Mouse (Mus musculus): ENCODE measurements around the gene Cacnb4. TPM values are rescaled to one million over a fixed set of nuclear protein-coding genes. Genes with fewer than 3 reads are reported as not detected.
A peak's percentile ranks its signal among the peaks of the same experiment; 100 is the strongest.

Gene Cacnb4
- polyA plus RNA-seq, 1 experiment from 2014 or later: 2.0 TPM

DNA sequence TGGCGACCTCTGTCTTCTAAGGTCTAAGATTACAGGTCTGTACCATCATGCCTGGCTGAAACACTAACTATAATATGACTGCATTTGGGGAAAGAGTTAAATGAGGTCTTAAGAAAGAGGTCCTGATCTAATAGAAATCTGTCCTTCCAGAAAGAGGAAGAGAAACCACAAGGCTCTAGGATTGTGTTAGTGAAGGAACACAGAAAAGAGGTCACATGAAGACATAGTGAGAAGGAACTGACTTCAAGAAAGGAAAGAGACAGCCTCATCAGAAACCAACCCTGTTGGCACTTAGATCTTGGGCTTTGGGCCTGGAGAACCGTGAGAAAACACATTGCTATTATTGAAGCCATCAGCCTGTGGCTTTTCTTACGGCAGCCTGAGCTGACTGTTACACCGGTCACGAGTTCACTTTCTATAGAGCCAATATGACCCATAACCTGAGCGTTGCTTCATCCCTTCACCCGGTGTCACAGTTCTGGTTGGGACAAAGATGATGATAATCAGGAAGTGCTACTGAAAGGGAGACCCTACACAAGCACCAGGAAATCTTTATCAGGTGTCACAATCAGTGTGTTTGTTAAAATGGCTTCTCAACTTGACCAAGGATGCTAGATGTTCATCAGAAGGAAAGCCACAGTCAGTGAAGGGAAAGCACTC, 153.4 kb downstream of the Cacnb4 start:
- no peak overlapping the region for H3K9ac ChIP-seq (replicated peaks; ENCODE audit: low read length)
- no peaks in the 10 kb centered on the region for H3K27me3 ChIP-seq (ENCODE audit: insufficient read depth, low read length)
- no peaks in the 10 kb centered on the region for H3K4me1 ChIP-seq (ENCODE audit: insufficient read depth, low read length)
- H3K36me3 ChIP-seq (ENCODE audit: insufficient read depth, low read length): no peaks in the 10 kb centered on the region
- no peak overlapping the region for H3K27ac ChIP-seq (ENCODE audit: low read length)
- H3K4me2 ChIP-seq (replicated peaks; ENCODE audit: low read depth, low read length): no peak overlapping the region
- ATAC-seq (ENCODE audit: low FRiP score, low TSS enrichment): no peak
- no peaks in the 10 kb centered on the region for H3K9me3 ChIP-seq (ENCODE audit: low read length)
- no peak overlapping the region for H3K4me3 ChIP-seq (ENCODE audit: low read length)
- 91% methylated on average over 7 of the region's 7 CpGs for WGBS

- ATAC-seq (ENCODE audit: low FRiP score, low TSS enrichment): no peak
- Histone ChIP-seq H3K9me3 (ENCODE audit: low read length) (no peaks in the 10 kb centered on the region), H3K36me3 (ENCODE audit: insufficient read depth, low read length) (no peaks in the 10 kb centered on the region), H3K9ac (replicated peaks; ENCODE audit: low read length) (no peak overlapping the region), H3K4me1 (ENCODE audit: insufficient read depth, low read length) (no peaks in the 10 kb centered on the region), H3K4me2 (replicated peaks; ENCODE audit: low read depth, low read length) (no peak overlapping the region), H3K27me3 (ENCODE audit: insufficient read depth, low read length) (no peaks in the 10 kb centered on the region), H3K4me3 (ENCODE audit: low read length) (no peak overlapping the region), H3K27ac (ENCODE audit: low read length) (no peak overlapping the region)
- 82% methylated on average over 1 of the region's 1 CpGs for WGBS
These were observed 155.6 kb downstream of the Cacnb4 start for GRCm38 (mm10) chr2:52521012-52521411.

- 96% methylated on average over 4 of the region's 4 CpGs for WGBS
These were observed 157.9 kb downstream of the Cacnb4 start for GRCm38 (mm10) chr2:52518740-52519139.

GRCm38 (mm10) chr2:52516534-52516933, 160.1 kb downstream of the Cacnb4 start:
- H3K9me3 ChIP-seq (ENCODE audit: low read length): no peaks in the 10 kb centered on the region
- H3K4me2 ChIP-seq (replicated peaks; ENCODE audit: low read depth, low read length): no peak overlapping the region
- H3K36me3 ChIP-seq (ENCODE audit: insufficient read depth, low read length): no peaks in the 10 kb centered on the region
- 0 out of 2 replicates have a peak, but pooled peaks have one; percentile 49 for ATAC-seq (ENCODE audit: low FRiP score, low TSS enrichment)
- no peak overlapping the region for H3K27ac ChIP-seq (ENCODE audit: low read length)
- no peak overlapping the region for H3K4me3 ChIP-seq (ENCODE audit: low read length)
- peaks cover 8% of the 10 kb centered on the region; the same call in 1 of the 2 replicates for H3K4me1 ChIP-seq (ENCODE audit: insufficient read depth, low read length)
- no peaks in the 10 kb centered on the region for H3K27me3 ChIP-seq (ENCODE audit: insufficient read depth, low read length)
- 43% methylated on average over 3 of the region's 3 CpGs for WGBS
- no peak overlapping the region for H3K9ac ChIP-seq (replicated peaks; ENCODE audit: low read length)

More at GRCm38 (mm10) chr2:52518740-52519139, 157.9 kb downstream of the Cacnb4 start:
- Histone ChIP-seq H3K27ac (ENCODE audit: low read length) (no peak overlapping the region), H3K9ac (replicated peaks; ENCODE audit: low read length) (no peak overlapping the region), H3K9me3 (ENCODE audit: low read length) (no peaks in the 10 kb centered on the region), H3K36me3 (ENCODE audit: insufficient read depth, low read length) (no peaks in the 10 kb centered on the region), H3K4me1 (ENCODE audit: insufficient read depth, low read length) (no peaks in the 10 kb centered on the region), H3K4me2 (replicated peaks; ENCODE audit: low read depth, low read length) (no peak overlapping the region), H3K4me3 (ENCODE audit: low read length) (no peak overlapping the region), H3K27me3 (ENCODE audit: insufficient read depth, low read length) (no peaks in the 10 kb centered on the region)
- no peak for ATAC-seq (ENCODE audit: low FRiP score, low TSS enrichment)

DNA sequence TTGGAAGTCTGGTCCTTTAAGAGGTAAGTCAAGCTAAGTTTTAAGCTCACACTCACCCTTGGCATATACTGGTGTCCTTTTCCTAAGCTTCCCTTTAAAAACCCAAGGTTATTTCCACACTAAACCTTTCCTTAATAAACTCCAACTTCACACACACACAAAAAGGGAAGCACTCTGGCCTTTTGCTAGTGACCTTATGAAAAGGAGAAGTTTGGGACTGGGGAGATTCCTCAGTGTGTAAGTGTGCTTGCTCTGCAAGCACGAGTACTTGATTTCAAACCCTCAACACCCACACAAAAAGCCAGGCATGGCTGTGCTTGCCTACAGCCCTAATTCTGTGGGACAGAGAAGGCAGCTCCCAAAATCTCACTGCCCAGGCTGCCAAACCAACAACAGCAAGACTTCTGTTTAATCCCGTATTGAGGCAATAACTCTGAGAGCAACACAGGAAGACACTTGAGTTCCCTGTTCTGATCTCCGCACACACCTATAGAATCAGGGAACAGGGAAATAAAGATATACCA, 163.7 kb downstream of the Cacnb4 start:
- Histone ChIP-seq H3K36me3 (ENCODE audit: insufficient read depth, low read length) (no peaks in the 10 kb centered on the region), H3K9ac (replicated peaks; ENCODE audit: low read length) (no peak overlapping the region), H3K4me2 (replicated peaks; ENCODE audit: low read depth, low read length) (no peak overlapping the region), H3K9me3 (ENCODE audit: low read length) (no peaks in the 10 kb centered on the region), H3K4me1 (ENCODE audit: insufficient read depth, low read length) (peaks cover 8% of the 10 kb centered on the region; the same call in 1 of the 2 replicates), H3K27me3 (ENCODE audit: insufficient read depth, low read length) (no peaks in the 10 kb centered on the region), H3K4me3 (ENCODE audit: low read length) (no peak overlapping the region), H3K27ac (ENCODE audit: low read length) (no peak overlapping the region)
- no peak for ATAC-seq (ENCODE audit: low FRiP score, low TSS enrichment)
- 65% methylated on average over 3 of the region's 3 CpGs for WGBS

GRCm38 (mm10) chr2:52512206-52512605, 164.4 kb downstream of the Cacnb4 start:
- H3K4me1 ChIP-seq (ENCODE audit: insufficient read depth, low read length): peaks cover 8% of the 10 kb centered on the region; the same call in 1 of the 2 replicates
- WGBS: 20% methylated on average over 3 of the region's 3 CpGs
- peak overlapping the region; percentile 25; the same call in 1 of the 2 replicates for H3K4me2 ChIP-seq (replicated peaks; ENCODE audit: low read depth, low read length)
- no peak overlapping the region for H3K27ac ChIP-seq (ENCODE audit: low read length)
- no peak overlapping the region for H3K9ac ChIP-seq (replicated peaks; ENCODE audit: low read length)
- peak; percentile 28; the same call in 1 of the 2 replicates for ATAC-seq (ENCODE audit: low FRiP score, low TSS enrichment)
- no peaks in the 10 kb centered on the region for H3K36me3 ChIP-seq (ENCODE audit: insufficient read depth, low read length)
- no peaks in the 10 kb centered on the region for H3K9me3 ChIP-seq (ENCODE audit: low read length)
- H3K4me3 ChIP-seq (ENCODE audit: low read length): no peak overlapping the region
- H3K27me3 ChIP-seq (ENCODE audit: insufficient read depth, low read length): no peaks in the 10 kb centered on the region

DNA sequence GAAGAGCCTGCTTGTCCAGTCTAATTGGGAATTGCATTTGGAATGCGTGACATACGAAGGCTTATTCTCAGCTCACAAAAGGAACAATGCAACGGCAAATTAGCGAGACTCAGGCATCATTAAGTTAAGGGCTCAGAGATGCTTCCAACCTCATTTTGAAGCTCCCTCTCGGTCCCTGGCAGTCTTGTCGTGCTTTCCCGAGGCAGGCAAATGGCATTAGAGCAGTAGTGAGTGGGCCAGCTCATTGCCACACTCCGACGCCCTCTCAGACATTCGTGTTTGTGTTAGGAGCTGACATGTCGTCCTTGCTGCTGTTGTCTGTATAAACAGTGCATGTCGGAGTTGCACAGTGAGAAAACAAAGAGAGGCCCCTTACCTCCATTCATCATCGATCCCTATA, 164.8 kb downstream of the Cacnb4 start:
- H3K9me3 ChIP-seq (ENCODE audit: low read length): no peaks in the 10 kb centered on the region
- H3K27me3 ChIP-seq (ENCODE audit: insufficient read depth, low read length): no peaks in the 10 kb centered on the region
- H3K4me1 ChIP-seq (ENCODE audit: insufficient read depth, low read length): peaks cover 8% of the 10 kb centered on the region; the same call in 1 of the 2 replicates
- no peak overlapping the region for H3K9ac ChIP-seq (replicated peaks; ENCODE audit: low read length)
- ATAC-seq (ENCODE audit: low FRiP score, low TSS enrichment): peak; percentile 42; the same call in 1 of the 2 replicates
- WGBS: 16% methylated on average over 13 of the region's 13 CpGs
- no peaks in the 10 kb centered on the region for H3K36me3 ChIP-seq (ENCODE audit: insufficient read depth, low read length)
- no peak overlapping the region for H3K27ac ChIP-seq (ENCODE audit: low read length)
- peak overlapping the region; percentile 25; the same call in 1 of the 2 replicates for H3K4me2 ChIP-seq (replicated peaks; ENCODE audit: low read depth, low read length)
- no peak overlapping the region for H3K4me3 ChIP-seq (ENCODE audit: low read length)

DNA sequence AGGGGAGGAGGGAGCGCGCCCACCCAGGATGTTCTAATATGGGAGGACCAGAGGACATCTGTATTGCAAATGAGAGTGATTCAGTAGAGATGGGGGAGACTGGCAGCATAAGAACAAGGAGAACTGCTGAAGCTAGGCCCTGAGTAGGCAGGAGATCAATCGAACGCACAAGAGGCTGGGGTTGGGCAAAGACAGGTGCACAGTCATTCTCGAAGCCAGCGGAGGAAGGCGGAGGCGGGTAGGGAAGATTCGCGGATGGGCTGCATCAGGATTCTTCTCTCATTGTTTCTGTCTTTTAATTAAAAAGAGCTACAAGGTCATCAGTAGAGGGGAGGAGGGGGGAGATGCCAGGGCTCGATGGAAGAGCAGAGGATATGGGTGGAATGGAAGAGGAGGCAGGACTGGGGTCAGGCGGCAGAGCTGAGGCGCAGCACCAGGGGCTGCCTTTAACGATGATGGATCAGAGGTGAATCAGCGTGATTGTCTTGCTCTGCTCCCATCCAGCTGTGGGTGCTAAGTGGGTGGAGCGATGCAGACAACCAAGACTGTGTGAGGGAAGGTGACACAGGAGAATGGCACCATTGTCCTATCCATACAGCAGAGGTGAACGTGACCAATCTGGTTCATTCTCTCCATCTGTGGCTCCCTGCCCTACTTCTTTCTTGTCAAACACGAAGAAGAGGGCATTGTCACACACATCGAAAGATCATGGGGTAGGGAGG, 166.7 kb downstream of the Cacnb4 start:
- WGBS: 79% methylated on average over 19 of the region's 19 CpGs
- peaks cover 8% of the 10 kb centered on the region; the same call in 1 of the 2 replicates for H3K4me1 ChIP-seq (ENCODE audit: insufficient read depth, low read length)
- H3K9me3 ChIP-seq (ENCODE audit: low read length): no peaks in the 10 kb centered on the region
- no peaks in the 10 kb centered on the region for H3K36me3 ChIP-seq (ENCODE audit: insufficient read depth, low read length)
- no peak overlapping the region for H3K4me2 ChIP-seq (replicated peaks; ENCODE audit: low read depth, low read length)
- no peak overlapping the region for H3K4me3 ChIP-seq (ENCODE audit: low read length)
- H3K9ac ChIP-seq (replicated peaks; ENCODE audit: low read length): no peak overlapping the region
- no peak; the same call in 1 of the 2 replicates for ATAC-seq (ENCODE audit: low FRiP score, low TSS enrichment)
- no peaks in the 10 kb centered on the region for H3K27me3 ChIP-seq (ENCODE audit: insufficient read depth, low read length)
- H3K27ac ChIP-seq (ENCODE audit: low read length): no peak overlapping the region

- H3K27ac ChIP-seq (ENCODE audit: low read length): no peak overlapping the region
- no peak overlapping the region for H3K4me3 ChIP-seq (ENCODE audit: low read length)
- no peak overlapping the region for H3K4me2 ChIP-seq (replicated peaks; ENCODE audit: low read depth, low read length)
- WGBS: 87% methylated on average over 2 of the region's 2 CpGs
- no peak overlapping the region for H3K9ac ChIP-seq (replicated peaks; ENCODE audit: low read length)
- ATAC-seq (ENCODE audit: low FRiP score, low TSS enrichment): no peak
- H3K4me1 ChIP-seq (ENCODE audit: insufficient read depth, low read length): 0 out of 2 replicates have a peak, but pooled peaks cover 3% of the 10 kb centered on the region
- no peaks in the 10 kb centered on the region for H3K27me3 ChIP-seq (ENCODE audit: insufficient read depth, low read length)
- H3K36me3 ChIP-seq (ENCODE audit: insufficient read depth, low read length): no peaks in the 10 kb centered on the region
- H3K9me3 ChIP-seq (ENCODE audit: low read length): 0 out of 2 replicates have a peak, but pooled peaks cover 3% of the 10 kb centered on the region
These were observed 171.5 kb downstream of the Cacnb4 start for GRCm38 (mm10) chr2:52505164-52505563.
